Mouse (Mus musculus) kidney, adult 9 months (tissue): ENCODE measurements at regions not wholly inside any gene's neighbourhood (a gene's known extent, or its start where the extent isn't known, plus 50 kb on each side); places are given as distances from the start of the nearest gene placed in this dataset.
A peak's percentile ranks its signal among the peaks of the same experiment; 100 is the strongest.

ENCODE experiments used
- DNase-seq: peaks from one replicate; pipeline ENCODE4 v3.0.0; 2022

GRCm38 (mm10) chr13:16498052-16498451, 486.4 kb downstream of the Inhba start:
- DNase-seq, result no peak

GRCm38 (mm10) chr13:16512876-16513275, 501.2 kb downstream of the Inhba start:
- no peak for DNase-seq

- no peak for DNase-seq
Observed at GRCm38 (mm10) chr13:16515195-16515594, 503.5 kb downstream of the Inhba start.

GRCm38 (mm10) chr13:16529036-16529435, 517.4 kb downstream of the Inhba start:
- DNase-seq, result no peak

GRCm38 (mm10) chr13:16543771-16544170, 532.1 kb downstream of the Inhba start:
- DNase-seq, result no peak

GRCm38 (mm10) chr13:16550060-16550459, 538.4 kb downstream of the Inhba start:
- DNase-seq, result no peak

GRCm38 (mm10) chr13:16564988-16565387, 553.3 kb downstream of the Inhba start:
- no peak for DNase-seq

- no peak for DNase-seq
Observed at GRCm38 (mm10) chr13:16574069-16574468, 562.4 kb downstream of the Inhba start.

GRCm38 (mm10) chr13:16586286-16586685, 574.6 kb downstream of the Inhba start:
- DNase-seq, result no peak

- no peak for DNase-seq
Observed at GRCm38 (mm10) chr13:16619755-16620154, 608.1 kb downstream of the Inhba start.

GRCm38 (mm10) chr13:16626584-16626983, 614.9 kb downstream of the Inhba start:
- DNase-seq, result no peak

GRCm38 (mm10) chr13:16633445-16634092, 621.9 kb downstream of the Inhba start:
- DNase-seq, result no peak

- DNase-seq, result peak; percentile 21
Observed at GRCm38 (mm10) chr13:16636251-16636650, 624.6 kb downstream of the Inhba start.

- no peak for DNase-seq
Observed at GRCm38 (mm10) chr13:16641611-16642449, 630.2 kb downstream of the Inhba start.

- no peak for DNase-seq
Observed at GRCm38 (mm10) chr13:16642450-16642994, 630.9 kb downstream of the Inhba start.

- no peak for DNase-seq
Observed at GRCm38 (mm10) chr13:16645311-16645710, 633.7 kb downstream of the Inhba start.

- no peak for DNase-seq
Observed at GRCm38 (mm10) chr13:16646056-16646455, 634.4 kb downstream of the Inhba start.

- DNase-seq, result no peak
Observed at GRCm38 (mm10) chr13:16646649-16647048, 635.0 kb downstream of the Inhba start.

GRCm38 (mm10) chr13:16656110-16656509, 644.5 kb downstream of the Inhba start:
- no peak for DNase-seq

GRCm38 (mm10) chr13:16659894-16660293, 648.2 kb downstream of the Inhba start:
- DNase-seq, result no peak

GRCm38 (mm10) chr13:16668652-16669051, 657.0 kb downstream of the Inhba start:
- DNase-seq, result no peak

GRCm38 (mm10) chr13:16669281-16669680, 657.6 kb downstream of the Inhba start:
- no peak for DNase-seq

GRCm38 (mm10) chr13:16670047-16670733, 658.5 kb downstream of the Inhba start:
- DNase-seq, result no peak
